Mouse (Mus musculus): Measurements from ENCODE around the gene Tfcp2.

GRCm38 (mm10) chr15:100452486-100452885 is 99.3 kb downstream of the Tfcp2 start:
- TF ChIP-seq CTCF (IDR thresholded peaks at IDR 0.05; ENCODE audit: extremely low read depth, insufficient read depth, low read length) (no peak), POLR2A (IDR thresholded peaks at IDR 0.05; ENCODE audit: extremely low read depth, insufficient read depth, low read length) (no peak)

All from cortical plate, adult 2 months (tissue).